Mouse (Mus musculus): ENCODE measurements around the gene Eif3k.

The Eif3k gene

DNA sequence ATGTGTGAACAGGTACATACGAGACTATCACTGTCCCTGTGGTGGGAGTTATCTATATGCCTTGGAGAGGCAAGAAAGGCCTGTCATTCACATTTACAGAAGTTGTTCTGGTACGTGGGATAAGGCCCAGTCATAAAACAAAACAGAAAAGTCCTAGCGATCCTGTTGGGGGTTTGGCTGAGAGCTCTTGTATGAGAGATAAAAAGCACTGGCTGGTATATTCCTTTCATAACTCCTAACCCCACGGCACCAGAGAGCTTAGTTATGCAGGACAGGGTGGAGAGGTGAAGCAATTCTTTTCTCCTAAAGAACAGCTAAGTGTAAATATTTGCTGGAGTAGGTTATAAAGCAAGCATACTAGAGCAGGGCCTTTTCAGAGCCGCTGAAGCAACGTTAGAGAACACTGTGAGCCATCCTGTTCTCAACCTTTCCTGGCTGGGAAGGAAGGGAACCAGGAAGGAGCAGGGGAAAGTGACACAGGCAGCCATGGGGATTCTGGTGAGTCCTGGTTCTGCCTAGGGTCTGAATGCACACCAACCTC, 22.1 kb downstream of the Eif3k start:
- DNase-seq (ENCODE audit: low spot score in 2 of 2) = no peak

DNA sequence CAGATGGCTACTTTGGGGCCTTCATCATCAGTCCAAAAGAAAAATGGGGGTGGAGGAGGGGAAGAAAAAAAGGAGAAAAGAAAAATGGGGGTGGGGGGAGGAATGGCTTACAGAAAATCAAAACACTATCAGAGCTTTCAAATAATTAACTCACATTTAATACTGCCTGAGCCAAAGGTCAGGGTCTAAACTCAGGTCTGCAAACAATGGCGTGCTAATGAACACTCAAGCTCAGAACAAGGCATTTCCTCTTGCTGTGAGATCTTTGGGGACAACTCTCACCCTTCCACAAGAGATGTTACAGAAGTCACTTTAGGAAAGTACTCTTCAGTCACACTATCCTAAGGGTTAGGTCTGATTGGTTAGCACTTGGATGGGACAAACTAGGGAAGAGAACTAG, 22.9 kb downstream of the Eif3k start:
- no peak for DNase-seq (ENCODE audit: low spot score in 2 of 2)

DNA sequence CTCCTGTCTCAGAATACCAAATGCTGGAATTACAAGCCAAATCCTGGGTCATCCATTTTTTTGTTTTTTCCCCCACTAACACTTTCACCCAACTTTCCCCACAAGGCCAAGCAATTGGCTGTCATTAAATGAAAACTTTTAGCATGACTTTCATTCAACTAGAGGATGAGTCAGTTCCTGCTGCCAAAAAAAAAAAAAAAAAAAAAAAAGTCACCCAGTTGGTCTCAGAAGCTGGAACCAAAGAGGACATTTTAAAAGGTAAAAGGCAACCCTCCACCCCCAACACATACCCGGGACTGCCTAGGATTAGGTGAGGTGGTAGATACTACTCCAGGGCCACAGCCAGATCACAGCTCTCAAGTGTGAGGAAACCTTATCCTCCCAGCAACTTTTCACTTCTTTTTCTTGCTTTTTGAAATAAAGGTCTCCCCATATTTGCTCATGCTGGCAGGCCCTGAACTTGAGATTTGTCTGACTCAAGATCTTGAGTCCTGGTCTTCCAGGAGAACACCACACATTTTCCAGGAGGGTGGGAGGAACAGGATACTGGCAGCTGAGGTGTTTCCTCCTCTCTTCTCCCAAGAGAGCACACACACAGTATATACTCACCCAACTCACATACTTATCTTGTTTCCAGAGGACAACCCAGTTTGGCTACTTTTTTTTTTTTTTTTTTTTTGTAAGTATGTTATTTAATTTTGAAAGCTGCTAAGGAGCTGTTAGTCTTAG, 23.5 kb downstream of the Eif3k start:
- DNase-seq (ENCODE audit: low spot score in 2 of 2) = no peak

DNA sequence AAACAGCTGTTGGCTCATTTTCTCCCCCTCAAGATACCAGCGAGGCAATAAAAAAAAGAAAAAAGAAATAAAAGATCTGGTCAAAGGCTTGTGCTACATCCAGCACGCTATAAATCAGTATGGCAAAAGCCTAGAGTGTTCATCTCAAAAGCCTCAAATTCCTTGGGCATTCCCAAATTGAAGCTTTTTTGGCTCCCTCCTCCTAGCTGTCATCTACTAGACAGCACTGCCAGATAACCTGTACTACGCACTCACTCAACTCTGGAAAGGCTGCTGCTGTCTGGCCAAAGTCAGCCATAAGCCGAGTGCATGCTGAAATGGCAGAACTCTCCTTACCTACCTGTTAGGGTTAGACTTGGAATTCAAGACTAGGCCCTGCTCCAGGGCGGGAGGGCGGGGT, 24.4 kb downstream of the Eif3k start:
- DNase-seq (ENCODE audit: low spot score in 2 of 2) = no peak

DNA sequence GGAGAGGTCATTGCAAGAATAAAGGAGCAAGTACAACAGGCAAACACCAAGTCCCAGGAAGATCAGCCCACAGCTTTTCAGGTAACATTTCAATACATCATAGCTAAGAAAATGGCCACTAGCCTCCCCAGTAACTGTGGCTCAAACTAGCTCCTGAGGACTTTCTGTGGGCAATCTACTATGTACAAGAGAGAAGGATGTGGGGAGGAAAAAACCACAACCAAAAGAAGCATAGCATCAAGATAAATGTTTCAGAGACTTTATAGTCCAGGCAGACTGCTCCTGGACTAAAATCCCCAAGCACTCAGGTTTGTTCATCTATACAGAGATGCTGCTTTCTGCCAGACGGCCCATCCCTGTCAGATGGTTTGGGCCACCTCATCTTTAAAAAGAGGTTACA, 25.4 kb downstream of the Eif3k start:
- no peak for DNase-seq (ENCODE audit: low spot score in 2 of 2)

DNA sequence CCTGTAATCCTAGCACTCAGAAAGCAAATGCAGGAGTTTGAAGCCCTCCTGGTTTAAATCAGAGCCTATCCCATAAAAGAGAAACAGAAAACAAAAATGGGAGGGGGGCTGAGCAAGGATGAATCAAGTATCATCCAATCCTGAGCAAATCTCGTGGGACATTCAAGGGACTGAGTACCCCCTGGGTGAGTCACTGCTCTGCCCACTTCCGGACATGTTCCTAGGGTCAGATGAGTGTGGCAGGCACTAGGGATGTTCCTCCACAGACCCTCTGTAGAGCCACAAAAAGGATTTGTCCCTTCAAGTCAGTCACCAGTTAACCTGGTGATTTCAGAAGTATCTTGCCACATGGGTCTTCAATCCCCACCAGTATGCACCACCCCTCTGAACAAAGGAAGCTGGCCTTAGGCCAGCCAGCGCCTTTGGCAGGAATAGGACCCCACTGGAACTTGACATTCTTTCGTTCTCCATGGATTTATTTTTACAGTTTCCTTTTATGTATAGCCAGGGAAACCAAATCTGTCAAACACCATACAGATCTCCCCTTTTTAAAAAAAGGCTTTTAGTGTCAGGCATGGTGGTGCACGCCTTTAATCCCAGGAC, 26.3 kb downstream of the Eif3k start:
- DNase-seq (ENCODE audit: low spot score in 2 of 2) = no peak

DNA sequence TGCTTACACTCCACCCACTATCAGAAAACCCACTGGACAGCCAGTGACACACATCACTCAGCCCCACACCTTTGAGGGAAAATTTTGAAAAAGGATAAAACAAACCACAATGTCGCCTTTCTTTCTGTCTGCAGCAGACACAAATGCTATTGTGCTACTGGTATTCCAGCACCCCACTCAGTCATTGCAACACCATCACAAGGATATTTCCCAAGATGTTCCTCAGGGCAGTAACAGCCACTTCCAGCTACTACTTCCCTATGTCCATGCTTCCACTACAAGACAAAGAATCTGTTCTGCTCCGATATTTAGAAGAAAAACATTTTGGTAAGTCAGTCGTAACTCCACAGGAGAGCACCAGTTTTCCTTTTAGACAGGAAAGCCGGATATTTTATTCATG, 26.9 kb downstream of the Eif3k start:
- DNase-seq (ENCODE audit: low spot score in 2 of 2) = no peak

DNA sequence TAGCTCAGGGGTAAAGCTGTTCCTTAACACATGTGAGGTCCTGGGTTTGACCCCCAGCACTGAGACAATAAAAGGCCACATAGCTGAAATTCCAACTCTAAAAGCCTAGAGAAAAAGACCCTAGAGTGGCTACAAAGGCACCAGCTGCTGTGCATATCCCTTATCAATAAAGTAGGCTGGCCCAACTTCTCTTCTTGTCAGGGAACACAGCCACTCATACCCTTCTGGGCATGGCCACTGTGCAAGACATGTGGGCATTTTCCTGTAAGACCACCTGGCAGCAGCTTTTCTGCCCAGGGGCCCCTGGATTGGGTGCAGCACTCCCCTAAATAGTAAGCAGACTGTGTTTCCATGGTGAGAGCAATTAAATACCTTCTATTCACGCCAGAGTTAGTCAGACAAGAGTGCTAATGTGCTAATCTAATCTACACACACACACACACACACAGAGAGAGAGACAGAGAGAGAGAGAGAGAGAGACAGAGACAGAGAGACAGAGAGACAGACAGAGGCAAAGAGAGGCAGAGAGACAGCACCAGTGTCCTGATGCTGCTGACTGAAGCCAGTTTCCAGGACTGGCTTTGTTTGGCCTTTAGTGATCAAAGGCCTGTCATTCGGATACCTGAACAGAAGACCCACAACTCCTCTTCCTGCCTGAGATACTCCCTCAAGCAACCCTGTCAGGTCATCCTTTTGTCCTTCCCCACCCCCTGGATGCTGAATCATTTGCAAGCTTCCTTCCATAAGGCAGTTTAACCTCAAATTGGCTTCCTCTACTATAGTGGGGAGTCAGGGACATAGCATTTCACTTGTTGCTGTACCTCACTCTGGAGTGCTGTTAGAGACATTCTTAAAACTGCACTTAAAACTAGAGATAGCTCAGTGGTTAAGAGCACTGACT, 27.9 kb downstream of the Eif3k start:
- DNase-seq (ENCODE audit: low spot score in 2 of 2) = no peak

DNA sequence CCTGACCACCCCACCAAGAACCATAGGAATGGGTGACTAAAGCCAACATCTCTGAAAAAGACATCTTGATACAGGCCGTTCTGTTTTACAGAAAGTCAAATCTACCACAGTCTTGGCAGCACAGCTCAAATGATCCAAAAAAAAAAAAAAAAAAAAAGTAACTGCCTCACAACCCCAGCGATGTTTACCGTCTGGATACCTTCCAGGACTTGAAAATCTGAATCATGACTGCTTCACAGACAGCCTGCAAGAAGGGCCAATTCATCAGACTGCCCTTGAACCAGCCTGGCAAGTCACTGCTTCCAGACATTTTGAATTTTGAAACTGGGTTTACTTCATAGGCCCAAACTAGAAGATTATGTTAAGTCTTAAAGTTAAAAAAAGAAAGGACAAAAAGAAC, 28.9 kb downstream of the Eif3k start:
- DNase-seq (ENCODE audit: low spot score in 2 of 2) = no peak

DNA sequence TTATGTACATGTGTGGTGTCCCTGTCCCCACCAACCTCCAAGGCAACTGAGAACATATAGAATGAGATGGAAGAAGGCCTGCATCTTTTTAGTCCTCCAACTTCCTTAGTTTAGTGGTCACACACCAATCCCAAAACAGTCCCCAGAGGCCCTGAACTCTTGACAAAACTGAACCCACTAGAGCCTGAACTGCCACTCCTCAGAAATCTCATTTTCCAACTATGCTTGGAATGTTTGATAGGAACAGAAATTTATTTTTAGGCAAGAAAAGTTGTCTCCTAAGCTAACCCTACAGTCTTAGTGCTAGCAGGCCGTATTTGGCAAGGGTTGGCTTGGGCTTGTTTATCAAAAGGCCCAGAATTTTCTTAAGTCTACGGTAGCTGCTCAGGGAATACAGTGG, 29.9 kb downstream of the Eif3k start:
- no peak for DNase-seq (ENCODE audit: low spot score in 2 of 2)

DNA sequence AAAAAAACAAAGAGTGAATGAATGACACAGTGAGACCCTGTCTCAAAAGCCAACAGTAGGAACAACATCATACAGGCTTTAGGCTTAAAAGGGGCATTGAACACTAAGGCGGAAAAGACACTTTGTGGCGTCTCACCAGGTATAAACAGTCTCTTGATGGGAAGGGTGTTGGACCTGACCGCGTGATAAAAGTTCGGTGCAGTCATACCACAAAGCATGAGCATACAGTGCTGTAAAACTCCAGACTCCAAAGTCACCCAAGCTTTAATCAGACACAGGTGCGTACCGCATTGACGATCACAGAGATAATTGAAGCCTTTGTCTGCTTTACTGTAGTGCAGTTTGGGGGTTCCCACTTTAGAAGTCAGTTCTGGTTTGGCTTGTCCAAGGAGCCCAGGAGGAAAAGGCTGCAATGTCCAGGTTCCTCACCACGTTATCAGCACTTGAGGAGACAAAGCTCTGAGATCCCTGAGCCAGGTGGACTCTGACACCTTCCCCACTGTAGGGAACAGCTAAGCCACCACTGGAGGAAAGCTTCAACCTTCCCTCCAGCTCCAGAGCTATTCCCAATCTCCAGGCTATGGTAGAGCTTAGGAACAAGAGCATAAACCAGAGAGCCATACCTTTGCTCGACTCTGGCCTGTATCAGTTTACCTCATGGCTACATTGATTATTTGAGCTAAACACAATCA, 31.2 kb downstream of the Eif3k start:
- DNase-seq (ENCODE audit: low spot score in 2 of 2) = no peak

DNA sequence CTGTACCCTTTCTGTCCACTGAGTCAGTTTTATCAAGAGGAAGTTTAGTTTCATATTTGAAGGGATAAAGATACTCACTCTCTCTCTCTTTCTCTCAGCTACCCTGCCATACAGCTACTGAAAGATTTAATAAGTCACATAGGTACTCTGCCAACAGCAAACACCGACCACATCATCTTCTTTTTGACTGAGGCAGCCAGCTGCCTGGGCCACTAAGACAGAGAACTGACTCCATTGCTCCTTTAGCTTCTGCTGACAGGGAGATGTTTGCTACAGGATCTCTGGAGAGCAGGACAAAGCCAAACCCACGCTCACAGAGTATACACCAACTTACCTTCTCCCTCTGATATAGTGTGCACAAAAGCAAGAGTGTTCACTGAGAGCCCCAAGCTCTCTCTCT, 32.4 kb downstream of the Eif3k start:
- DNase-seq (ENCODE audit: low spot score in 2 of 2) = no peak

DNA sequence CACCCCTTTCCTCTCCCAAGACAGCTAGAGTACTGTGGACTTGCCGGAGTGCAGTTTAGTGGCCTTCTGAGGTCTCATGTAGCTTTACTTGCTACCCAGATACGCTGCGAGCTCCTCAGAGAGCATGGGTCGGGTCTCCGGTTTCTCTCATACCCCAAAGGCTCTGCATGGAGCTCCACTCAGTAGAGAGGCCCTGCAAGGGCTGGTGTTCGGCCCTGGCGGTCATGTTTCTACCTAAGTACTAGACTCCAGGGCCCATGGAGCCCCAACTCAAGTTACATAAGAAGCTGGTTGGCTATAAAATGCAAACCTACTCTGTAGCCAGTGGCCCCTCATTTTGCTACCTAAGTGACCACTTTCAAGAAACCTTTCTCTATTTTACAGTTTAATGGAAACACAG, 32.9 kb downstream of the Eif3k start:
- no peak for DNase-seq (ENCODE audit: low spot score in 2 of 2)

DNA sequence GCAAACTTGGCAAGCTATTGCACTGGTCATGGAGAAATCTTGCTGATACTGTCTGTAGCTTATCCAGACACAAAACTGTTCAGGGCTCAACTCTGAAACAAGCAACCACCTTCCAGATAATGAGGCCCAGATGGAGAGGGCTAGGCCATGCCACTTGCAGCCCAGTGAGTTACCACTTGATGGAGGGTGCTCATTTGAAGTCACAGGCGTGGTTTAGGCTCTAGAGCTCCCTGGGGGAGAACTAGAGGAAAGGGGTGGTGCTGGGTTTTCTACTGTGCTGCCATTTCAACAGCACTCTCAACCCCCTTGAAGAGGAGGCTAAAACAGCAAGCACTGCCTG, 35.4 kb downstream of the Eif3k start:
- DNase-seq (ENCODE audit: low spot score in 2 of 2) = no peak

DNA sequence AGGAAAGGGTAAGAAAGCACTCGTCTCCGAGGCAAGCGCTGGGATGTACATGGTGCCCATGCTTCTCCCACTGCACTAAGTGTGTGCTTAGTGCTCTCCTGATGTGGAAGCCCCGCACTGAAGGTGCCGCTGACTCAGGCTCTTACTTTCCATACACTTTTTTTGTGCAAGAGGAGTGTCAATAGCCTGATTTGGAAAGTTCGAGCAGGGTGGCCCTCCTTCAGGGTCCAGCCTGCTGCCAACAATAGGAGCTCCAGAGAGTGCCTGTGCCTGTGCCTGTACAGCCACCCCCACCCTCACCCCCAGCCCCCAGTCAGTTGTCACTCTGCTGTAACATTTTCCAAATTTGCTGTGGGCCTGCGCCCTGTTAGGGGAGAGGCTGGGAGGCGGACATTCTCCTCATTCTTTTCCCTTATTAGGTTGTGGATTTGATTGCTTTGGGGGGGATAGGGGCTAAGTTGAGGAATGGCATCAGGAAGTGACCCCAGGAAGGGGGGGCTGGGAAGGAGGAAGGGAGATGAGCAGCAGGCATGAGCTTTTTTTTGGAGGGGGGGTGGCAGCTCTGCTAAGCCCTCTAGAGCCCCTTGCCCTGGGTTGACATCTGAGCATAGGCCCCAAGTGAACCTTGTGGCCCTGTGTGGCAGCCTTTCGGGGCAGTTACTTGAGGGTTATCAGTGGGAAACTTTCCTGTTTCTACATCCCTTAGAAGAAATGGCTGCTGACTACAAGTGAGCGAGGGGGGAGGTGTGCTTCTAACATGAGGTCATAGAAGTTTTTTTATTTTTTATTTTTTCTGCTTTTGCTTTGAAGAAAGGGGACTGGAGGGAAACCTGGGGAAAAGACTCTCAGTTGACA, 36.0 kb downstream of the Eif3k start:
- DNase-seq (ENCODE audit: low spot score in 2 of 2) = no peak

DNA sequence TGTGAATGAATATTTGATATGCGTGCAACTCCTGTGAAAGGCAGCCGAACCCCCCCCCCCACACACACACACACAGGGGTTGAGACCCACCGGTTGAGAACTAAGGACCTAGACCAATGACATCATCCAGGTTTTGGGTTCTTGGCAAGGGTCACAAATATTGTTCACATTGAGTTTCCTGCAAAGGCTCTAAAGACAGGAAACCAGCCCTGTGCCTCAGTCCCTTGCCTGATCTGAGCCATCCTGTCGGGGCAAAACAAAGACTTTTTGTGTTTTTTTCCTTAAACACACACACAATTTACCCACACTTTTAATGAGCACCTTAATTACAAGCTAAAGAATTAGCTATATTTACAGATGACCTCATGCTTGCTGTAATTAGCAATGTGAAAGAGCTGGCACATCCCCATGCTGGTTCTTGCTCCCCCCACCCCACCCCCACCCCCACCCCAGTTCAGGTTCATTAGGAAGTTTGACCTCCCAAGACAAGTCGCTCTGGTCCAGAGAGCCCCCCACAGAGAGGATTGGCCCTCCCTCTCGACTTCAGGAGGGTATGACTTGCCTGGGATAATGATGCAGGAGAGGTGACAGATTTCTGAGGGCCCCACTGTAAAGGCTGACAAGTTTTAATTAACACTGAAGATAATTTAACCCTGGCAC, 36.8 kb downstream of the Eif3k start:
- no peak for DNase-seq (ENCODE audit: low spot score in 2 of 2)

DNA sequence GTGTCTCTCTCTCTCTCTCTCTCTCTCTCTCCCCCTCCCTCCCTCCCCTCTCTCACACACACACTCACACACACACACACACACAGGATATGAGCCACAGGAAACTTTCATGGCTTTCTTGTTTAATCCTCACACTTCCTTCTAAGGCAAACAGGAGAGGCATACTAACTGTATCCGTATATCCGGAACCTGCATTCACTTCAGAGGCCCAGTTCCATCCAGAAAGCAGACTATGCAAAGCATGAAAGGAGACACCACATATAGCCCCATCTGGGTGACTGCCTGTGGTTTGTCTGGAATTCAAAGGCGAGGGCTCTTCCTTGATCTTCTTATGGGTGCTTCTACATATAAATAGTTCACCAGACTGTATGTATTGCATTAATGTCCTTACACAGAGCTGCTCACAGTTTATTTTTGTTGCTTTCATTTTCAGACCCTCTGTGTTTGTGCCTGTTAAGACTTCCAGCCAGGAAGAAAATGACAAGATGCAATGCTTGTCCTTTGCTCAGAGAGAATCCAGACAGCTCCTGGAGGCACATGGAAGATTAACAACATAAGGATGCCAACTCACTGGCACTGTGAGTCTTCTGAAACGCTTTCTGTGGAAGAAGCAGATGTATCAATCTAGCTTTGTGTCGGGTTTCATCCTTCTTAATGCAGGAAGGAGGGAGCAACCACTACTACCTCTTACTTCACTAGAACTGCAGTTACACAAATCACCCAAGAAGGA, 38.0 kb downstream of the Eif3k start:
- no peak for DNase-seq (ENCODE audit: low spot score in 2 of 2)

DNA sequence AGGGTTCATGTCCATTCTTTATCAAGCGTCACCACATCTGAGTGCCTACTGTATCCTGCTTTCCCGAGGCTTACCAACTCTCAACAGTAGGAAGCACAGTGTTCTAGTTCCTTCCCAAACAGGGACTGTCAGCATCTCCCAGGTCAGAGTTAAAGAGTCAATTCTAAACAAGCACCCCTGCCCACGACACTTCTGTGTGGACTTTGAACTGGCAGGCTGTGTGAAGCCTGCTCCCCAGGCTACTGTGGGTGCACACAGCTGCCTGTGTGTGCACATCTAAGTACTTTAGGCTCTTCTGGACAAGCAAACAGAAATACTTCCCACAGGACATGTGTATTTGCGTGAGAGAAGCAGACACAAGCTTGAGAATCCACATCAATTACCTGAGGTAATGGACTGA, 40.1 kb downstream of the Eif3k start:
- no peak for DNase-seq (ENCODE audit: low spot score in 2 of 2)

DNA sequence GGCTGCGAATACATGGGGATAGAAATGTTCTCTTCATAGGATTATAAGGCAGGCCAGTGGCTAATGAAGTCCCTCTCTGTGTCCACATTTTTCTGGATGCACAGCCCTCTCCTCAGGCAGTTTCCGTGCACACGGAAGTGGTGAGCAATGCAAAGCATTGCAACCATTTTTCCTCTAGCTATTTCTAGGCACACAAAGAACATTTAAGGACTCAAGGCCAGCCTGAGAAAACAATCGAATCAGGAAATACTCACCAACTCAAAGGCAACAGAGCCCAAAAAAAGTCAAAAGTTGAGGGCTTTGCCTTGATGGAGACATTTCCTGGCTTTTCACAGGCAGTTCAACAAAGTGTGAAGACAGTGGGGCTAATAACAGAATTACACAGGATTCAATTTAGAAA, 40.5 kb downstream of the Eif3k start:
- DNase-seq (ENCODE audit: low spot score in 2 of 2) = no peak

Data from spleen, postnatal 4 days (tissue).